Comparison of ENCODE assay signal across 9 mouse cellular contexts in the genomic region with DNA sequence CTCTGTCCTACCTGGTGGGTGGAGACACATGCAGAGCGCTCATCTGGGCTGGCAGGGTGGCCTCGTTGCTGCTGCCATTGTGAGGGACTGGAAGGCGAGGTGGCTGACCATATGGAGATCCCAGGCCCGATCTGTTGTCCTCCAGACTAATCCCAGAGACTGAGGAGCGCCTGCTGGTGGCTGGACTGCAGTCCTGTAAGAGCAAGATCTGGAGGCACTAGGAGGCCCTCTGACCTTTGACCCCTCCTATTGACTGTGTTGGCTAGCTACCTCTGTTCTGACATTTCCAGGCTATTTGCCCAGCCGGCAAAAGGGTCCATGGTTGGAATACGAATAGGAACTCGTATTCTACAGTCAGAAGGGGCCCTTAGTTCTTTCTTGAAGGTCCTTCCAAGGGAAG. TPM values are rescaled to one million over a fixed set of nuclear protein-coding genes. Genes with fewer than 3 reads are reported as not detected.
DNase-seq lines count a peak whose midpoint lies in the region; ATAC-seq and TF ChIP-seq lines count a peak whose summit lies in the region.
"Had no signal": no experiment of that assay in that cellular context is flagged by ENCODE, and none has a peak within 500 bp of the region (broad histone marks: within the 10 kb centered on the region; RNA-seq: fewer than 3 reads in every experiment).

No protein-coding gene starts in this region.

- peaks cover 8% of the 10 kb centered on the region; the same call in 1 of the 2 replicates for H3K27me3 ChIP-seq in forebrain, embryonic 10.5 days (ENCODE audit: poor library complexity, severe bottlenecking)
- H3K27me3 ChIP-seq in forebrain, embryonic 14.5 days (replicated peaks; ENCODE audit: control insufficient read depth, insufficient read depth, low read length) = no peaks in the 10 kb centered on the region
- H3K27me3 ChIP-seq in liver, embryonic 11.5 days (replicated peaks; ENCODE audit: control insufficient read depth, insufficient read depth, low read length) = 0 out of 2 replicates have a peak, but pooled peaks cover 2% of the 10 kb centered on the region
- H3K27me3 ChIP-seq in liver, embryonic 16.5 days (ENCODE audit: control insufficient read depth, insufficient read depth, low read depth, low read length) = no peaks in the 10 kb centered on the region
- H3K27me3 ChIP-seq in thymus, adult 2 months (ENCODE audit: control insufficient read depth, insufficient read depth, low read length) = no peaks in the 10 kb centered on the region

- no peak overlapping the region for H3K4me3 ChIP-seq in forebrain, embryonic 10.5 days
- H3K4me3 ChIP-seq in forebrain, embryonic 14.5 days (ENCODE audit: low read depth, low read length) = no peak overlapping the region
- no peak overlapping the region for H3K4me3 ChIP-seq in liver, embryonic 11.5 days (ENCODE audit: low read depth, low read length)
- H3K4me3 ChIP-seq in liver, embryonic 16.5 days (ENCODE audit: low read depth, low read length) = no peak overlapping the region
- H3K4me3 ChIP-seq in thymus, adult 2 months (ENCODE audit: control insufficient read depth, insufficient read depth, low read length) = no peak overlapping the region
- H3K4me3 ChIP-seq: megakaryocyte, embryonic 14.5 days had no signal

- peaks cover 20% of the 10 kb centered on the region for H3K36me3 ChIP-seq in forebrain, embryonic 10.5 days (replicated peaks)
- no peaks in the 10 kb centered on the region for H3K36me3 ChIP-seq in forebrain, embryonic 14.5 days (ENCODE audit: control insufficient read depth, insufficient read depth, low read length)
- H3K36me3 ChIP-seq in liver, embryonic 11.5 days (ENCODE audit: control insufficient read depth, insufficient read depth, low read length) = no peaks in the 10 kb centered on the region
- no peaks in the 10 kb centered on the region for H3K36me3 ChIP-seq in liver, embryonic 16.5 days (ENCODE audit: control insufficient read depth, insufficient read depth)
- no peaks in the 10 kb centered on the region for H3K36me3 ChIP-seq in thymus, adult 2 months (ENCODE audit: control insufficient read depth, insufficient read depth, low read length)

- no peak for ATAC-seq in forebrain, embryonic 14.5 days
- ATAC-seq in liver, embryonic 11.5 days (replicated peaks; ENCODE audit: low FRiP score) = no peak
- ATAC-seq in liver, embryonic 16.5 days (ENCODE audit: low read depth) = peak; percentile 59

- TF ChIP-seq POLR2A in thymus, adult 2 months (IDR thresholded peaks at IDR 0.05; ENCODE audit: control insufficient read depth, extremely low read depth, insufficient read depth, low read length, poor library complexity) = no peak

- peaks cover 54% of the 10 kb centered on the region for H3K4me1 ChIP-seq in forebrain, embryonic 10.5 days
- H3K4me1 ChIP-seq in forebrain, embryonic 14.5 days (ENCODE audit: control insufficient read depth, insufficient read depth, low read length) = peaks cover 14% of the 10 kb centered on the region
- peaks cover 12% of the 10 kb centered on the region for H3K4me1 ChIP-seq in liver, embryonic 11.5 days (replicated peaks; ENCODE audit: control insufficient read depth, insufficient read depth, low read length)
- H3K4me1 ChIP-seq in liver, embryonic 16.5 days (ENCODE audit: control insufficient read depth, low read depth, low read length) = peaks cover 5% of the 10 kb centered on the region
- H3K4me1 ChIP-seq in thymus, adult 2 months (replicated peaks; ENCODE audit: control insufficient read depth, insufficient read depth, low read length) = peaks cover 27% of the 10 kb centered on the region

- TF ChIP-seq CTCF in thymus, adult 2 months (IDR thresholded peaks at IDR 0.05; ENCODE audit: borderline replicate concordance, control insufficient read depth, extremely low read depth, insufficient read depth, low read length, poor library complexity) = no peak

- DNase-seq in forebrain, embryonic 10.5 days (ENCODE audit: extremely low spot score, low spot score) = no peak
- no peak for DNase-seq in forebrain, embryonic 14.5 days (ENCODE audit: low spot score)
- peak; percentile 34 for DNase-seq in liver
- no peak for DNase-seq in liver, embryonic 11.5 days (ENCODE audit: low spot score)
- peak; percentile 84 for DNase-seq in embryo, embryonic 10.5 days (ENCODE audit: low spot score)
- no peak for DNase-seq in thymus, adult 2 months
- DNase-seq in spleen, adult 18-20 months = no peak

- H3K9ac ChIP-seq in forebrain, embryonic 14.5 days (ENCODE audit: low read length) = no peak overlapping the region
- H3K9ac ChIP-seq in liver, embryonic 11.5 days (ENCODE audit: low read depth, low read length) = no peak overlapping the region
- H3K9ac ChIP-seq in liver, embryonic 16.5 days (ENCODE audit: low read depth, low read length) = no peak overlapping the region; the same call in 1 of the 2 replicates

- H3K4me2 ChIP-seq in forebrain, embryonic 14.5 days (ENCODE audit: low read length) = no peak overlapping the region
- H3K4me2 ChIP-seq in liver, embryonic 11.5 days = no peak overlapping the region
- no peak overlapping the region for H3K4me2 ChIP-seq in liver, embryonic 16.5 days (ENCODE audit: low read depth, low read length)

- H3K9me3 ChIP-seq in forebrain, embryonic 10.5 days = no peaks in the 10 kb centered on the region
- H3K9me3 ChIP-seq in forebrain, embryonic 14.5 days (replicated peaks; ENCODE audit: control insufficient read depth, low read length) = no peaks in the 10 kb centered on the region
- H3K9me3 ChIP-seq in liver, embryonic 11.5 days (ENCODE audit: control insufficient read depth, low read length) = no peaks in the 10 kb centered on the region
- H3K9me3 ChIP-seq in liver, embryonic 16.5 days (replicated peaks; ENCODE audit: control insufficient read depth, low read length) = no peaks in the 10 kb centered on the region
- H3K9me3 ChIP-seq: megakaryocyte, embryonic 14.5 days had no signal

- 24% methylated on average over 8 of the region's 8 CpGs for WGBS in forebrain, embryonic 10.5 days
- 37% methylated on average over 8 of the region's 8 CpGs for WGBS in forebrain, embryonic 14.5 days
- 60% methylated on average over 8 of the region's 8 CpGs for WGBS in liver, embryonic 11.5 days
- 51% methylated on average over 8 of the region's 8 CpGs for WGBS in liver, embryonic 16.5 days (ENCODE audit: insufficient replicate concordance)
- 91% methylated on average over 8 of the region's 8 CpGs for WGBS in thymus, adult 2 months

- peak overlapping the region; percentile 62 for H3K27ac ChIP-seq in forebrain, embryonic 10.5 days
- no peak overlapping the region for H3K27ac ChIP-seq in forebrain, embryonic 14.5 days (ENCODE audit: low read depth, low read length)
- no peak overlapping the region for H3K27ac ChIP-seq in liver, embryonic 11.5 days (ENCODE audit: low read depth, low read length)
- no peak overlapping the region for H3K27ac ChIP-seq in liver, embryonic 16.5 days (ENCODE audit: low read length)
- H3K27ac ChIP-seq in thymus, adult 2 months (ENCODE audit: control insufficient read depth, insufficient read depth, low read length) = no peak overlapping the region

RNA-seq across cellular contexts. Expression of gene Pdlim4, which starts 12.7 kb away (rescaled TPM):
- polyA plus RNA-seq in forebrain, embryonic 10.5 days (2016; fragmentation: Nextera tagmentation; extraction: Ambion mirVana) = 49.5 and 53.1 TPM in 2 replicates
- polyA plus RNA-seq in forebrain, embryonic 14.5 days (2014; fragmentation: Nextera tagmentation; extraction: Ambion mirVana) = 39.3 and 44.8 TPM in 2 replicates
- polyA plus RNA-seq in liver, embryonic 11.5 days (2014; fragmentation: Nextera tagmentation; extraction: Ambion mirVana) = 13.1 and 13.2 TPM in 2 replicates
- 3.2 and 4.0 TPM in 2 replicates for polyA plus RNA-seq in liver, embryonic 16.5 days (2015; fragmentation: Nextera tagmentation; extraction: Ambion mirVana)
- polyA plus RNA-seq in thymus, adult 2 months (2012; rRNA removed) = 51.8 and 62.0 TPM in 2 replicates

RNA-seq across cellular contexts. Expression of gene Slc22a4, which starts 28.2 kb away (rescaled TPM):
- polyA plus RNA-seq in forebrain, embryonic 10.5 days (2016; fragmentation: Nextera tagmentation; extraction: Ambion mirVana) = 0.76 and 1.3 TPM in 2 replicates
- polyA plus RNA-seq in forebrain, embryonic 14.5 days (2014; fragmentation: Nextera tagmentation; extraction: Ambion mirVana) = 1.1 TPM in 2 replicates
- 20.6 and 21.5 TPM in 2 replicates for polyA plus RNA-seq in liver, embryonic 11.5 days (2014; fragmentation: Nextera tagmentation; extraction: Ambion mirVana)
- 34.8 and 39.3 TPM in 2 replicates for polyA plus RNA-seq in liver, embryonic 16.5 days (2015; fragmentation: Nextera tagmentation; extraction: Ambion mirVana)
- 1.2 and 1.6 TPM in 2 replicates for polyA plus RNA-seq in thymus, adult 2 months (2012; rRNA removed)

RNA-seq across cellular contexts. Expression of gene P4ha2, which starts 43.8 kb away (rescaled TPM):
- 15.9 and 19.7 TPM in 2 replicates for polyA plus RNA-seq in forebrain, embryonic 10.5 days (2016; fragmentation: Nextera tagmentation; extraction: Ambion mirVana)
- polyA plus RNA-seq in forebrain, embryonic 14.5 days (2014; fragmentation: Nextera tagmentation; extraction: Ambion mirVana) = 4.9 and 7.2 TPM in 2 replicates
- 24.3 and 25.7 TPM in 2 replicates for polyA plus RNA-seq in liver, embryonic 11.5 days (2014; fragmentation: Nextera tagmentation; extraction: Ambion mirVana)
- polyA plus RNA-seq in liver, embryonic 16.5 days (2015; fragmentation: Nextera tagmentation; extraction: Ambion mirVana) = 8.0 TPM in 2 replicates
- polyA plus RNA-seq in thymus, adult 2 months (2012; rRNA removed) = 4.6 and 4.8 TPM in 2 replicates

Comparison
In these comparisons a context has a peak if more than half of its experiments do, and no peak if none do; other contexts are left out.
1. DNase-seq: peak in liver (single experiment) and embryo, embryonic 10.5 days (single experiment); none in forebrain, embryonic 10.5 days (single experiment), forebrain, embryonic 14.5 days (single experiment), liver, embryonic 11.5 days (single experiment), thymus, adult 2 months (single experiment) and spleen, adult 18-20 months (0 of 2).